Mouse (Mus musculus) cortical plate, adult 2 months (tissue): ENCODE measurements at regions not wholly inside any gene's neighbourhood (a gene's known extent, or its start where the extent isn't known, plus 50 kb on each side); places are given as distances from the start of the nearest gene placed in this dataset.

Experiments used
- CTCF ChIP-seq: fragments of 200-500 bp; IDR thresholded peaks from 2 replicates; pipeline ENCODE4 v1.5.1; 2011; ENCODE audit warnings: mild to moderate bottlenecking, control low read depth, low read length; ENCODE audit not compliant: insufficient read depth; ENCODE audit errors: extremely low read depth
- POLR2A ChIP-seq: fragments of 200-500 bp; IDR thresholded peaks from 2 replicates; pipeline ENCODE4 v1.6.1; 2011; ENCODE audit warnings: mild to moderate bottlenecking, low read length, control low read depth; ENCODE audit not compliant: insufficient read depth; ENCODE audit errors: extremely low read depth

- TF ChIP-seq POLR2A: no peak
- no peak for TF ChIP-seq CTCF
Measured at GRCm38 (mm10) chr7:135847304-135847703, 131.1 kb upstream of the Mki67 start.
